Mouse (Mus musculus) c-Kit-positive CD71-positive TER-119-positive erythroid progenitor cells, embryonic 14.5 days (primary cell): ENCODE results near the gene Tada2b.
A peak's percentile ranks its signal among the peaks of the same experiment; 100 is the strongest.

Source experiments
- DNase-seq: peaks from one replicate; pipeline ENCODE4 v3.0.0-alpha.2; 2013; ENCODE audit warnings: low spot score

The Tada2b gene

GRCm38 (mm10) chr5:36484171-36484990 lies at the start of gene Tada2b, which contains the start of gene Ccdc96:
Gene Tada2b (minus strand): TSS chr5:36484285.
Gene Ccdc96 (plus strand): TSS chr5:36484588.
- DNase-seq, result peak; percentile 98

- DNase-seq, result peak; percentile 86
Measured at GRCm38 (mm10) chr5:36530129-36530751, 46.2 kb upstream of the Tada2b start.

- DNase-seq, result no peak
Measured at GRCm38 (mm10) chr5:36529698-36530097, 45.6 kb upstream of the Tada2b start.

- DNase-seq, result no peak
Measured at GRCm38 (mm10) chr5:36526921-36527320, 42.8 kb upstream of the Tada2b start.

- DNase-seq, result no peak
Measured at GRCm38 (mm10) chr5:36526274-36526673, 42.2 kb upstream of the Tada2b start.

GRCm38 (mm10) chr5:36525216-36525615 lies 41.1 kb upstream of the Tada2b start:
- DNase-seq, result no peak

- no peak for DNase-seq
Measured at GRCm38 (mm10) chr5:36523219-36523703, 39.2 kb upstream of the Tada2b start.

- DNase-seq, result no peak
Measured at GRCm38 (mm10) chr5:36522782-36523181, 38.7 kb upstream of the Tada2b start.

GRCm38 (mm10) chr5:36519751-36520150 lies 35.7 kb upstream of the Tada2b start:
- no peak for DNase-seq

- no peak for DNase-seq
Measured at GRCm38 (mm10) chr5:36517596-36517995, 33.5 kb upstream of the Tada2b start.

- no peak for DNase-seq
Measured at GRCm38 (mm10) chr5:36515558-36515957, 31.5 kb upstream of the Tada2b start.

GRCm38 (mm10) chr5:36515126-36515525 lies 31.0 kb upstream of the Tada2b start:
- no peak for DNase-seq

- no peak for DNase-seq
Measured at GRCm38 (mm10) chr5:36510956-36511355, 26.9 kb upstream of the Tada2b start.

- no peak for DNase-seq
Measured at GRCm38 (mm10) chr5:36508351-36508750, 24.3 kb upstream of the Tada2b start.

GRCm38 (mm10) chr5:36505643-36506042 lies 21.6 kb upstream of the Tada2b start:
- no peak for DNase-seq

- no peak for DNase-seq
Measured at GRCm38 (mm10) chr5:36505235-36505634, 21.1 kb upstream of the Tada2b start.

- DNase-seq, result no peak
Measured at GRCm38 (mm10) chr5:36494709-36495108, 10.6 kb upstream of the Tada2b start.

GRCm38 (mm10) chr5:36493919-36494318 lies 9.8 kb upstream of the Tada2b start:
- no peak for DNase-seq

- no peak for DNase-seq
Measured at GRCm38 (mm10) chr5:36489225-36489624, 5.1 kb upstream of the Tada2b start.

- DNase-seq, result no peak
Measured at GRCm38 (mm10) chr5:36485306-36485705, 1.2 kb upstream of the Tada2b start.

GRCm38 (mm10) chr5:36483203-36484101 lies 633 bp downstream of the Tada2b start:
- DNase-seq, result no peak

GRCm38 (mm10) chr5:36481114-36481513 lies 3.0 kb downstream of the Tada2b start:
- no peak for DNase-seq
